Mouse (Mus musculus) adrenal gland, adult 18-20 months (tissue): ENCODE measurements around the gene Tusc2. TPM values are rescaled to one million over a fixed set of nuclear protein-coding genes. Genes with fewer than 3 reads are reported as not detected.
A peak's percentile ranks its signal among the peaks of the same experiment; 100 is the strongest.

Experiments used
- DNase-seq, 2 experiments: peaks; one replicate each; pipeline ENCODE4 v3.0.0; 2021 to 2022; ENCODE audit warnings: low spot score in 2 of 2
- total RNA-seq, 2 experiments: library from RNA; stranded (reverse); gene quantifications; 1 replicate in 1 of 2; 2 replicates in 1 of 2; pipeline ENCODE4 v1.2.3; 2021

Tusc2 gene
- total RNA-seq, 2 experiments from 2014 or later: 53.9 to 54.3 TPM

DNA sequence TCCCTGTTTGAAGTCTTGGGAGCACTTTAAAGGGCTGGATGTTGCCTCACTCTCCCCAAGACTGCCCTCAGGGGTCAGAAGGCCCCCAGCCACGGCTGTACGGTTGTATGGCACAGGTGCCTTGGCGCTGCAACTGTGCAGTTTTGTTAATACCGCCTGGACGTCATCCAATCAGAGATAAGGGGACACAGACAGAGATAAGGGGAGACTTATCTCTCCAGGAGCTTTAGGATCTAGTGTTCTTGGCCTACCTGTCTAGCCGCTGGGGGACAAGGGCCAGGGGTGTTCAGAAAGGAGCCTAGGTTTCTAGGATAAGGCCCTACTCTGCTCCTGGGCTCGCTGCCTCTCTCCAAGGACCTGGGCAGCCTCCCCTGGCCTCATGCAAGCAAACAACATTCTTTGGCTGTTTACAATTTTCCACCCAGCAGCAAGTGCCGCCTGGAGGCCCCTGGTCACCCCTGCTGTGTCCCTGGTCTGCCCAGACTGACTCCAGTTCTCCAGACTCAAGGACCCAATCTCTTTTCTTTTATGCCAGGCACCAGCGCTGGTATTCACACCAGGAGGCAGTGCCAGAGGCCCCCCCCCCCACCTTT lies 44.7 kb downstream of the Tusc2 start:
- no peak for DNase-seq

DNA sequence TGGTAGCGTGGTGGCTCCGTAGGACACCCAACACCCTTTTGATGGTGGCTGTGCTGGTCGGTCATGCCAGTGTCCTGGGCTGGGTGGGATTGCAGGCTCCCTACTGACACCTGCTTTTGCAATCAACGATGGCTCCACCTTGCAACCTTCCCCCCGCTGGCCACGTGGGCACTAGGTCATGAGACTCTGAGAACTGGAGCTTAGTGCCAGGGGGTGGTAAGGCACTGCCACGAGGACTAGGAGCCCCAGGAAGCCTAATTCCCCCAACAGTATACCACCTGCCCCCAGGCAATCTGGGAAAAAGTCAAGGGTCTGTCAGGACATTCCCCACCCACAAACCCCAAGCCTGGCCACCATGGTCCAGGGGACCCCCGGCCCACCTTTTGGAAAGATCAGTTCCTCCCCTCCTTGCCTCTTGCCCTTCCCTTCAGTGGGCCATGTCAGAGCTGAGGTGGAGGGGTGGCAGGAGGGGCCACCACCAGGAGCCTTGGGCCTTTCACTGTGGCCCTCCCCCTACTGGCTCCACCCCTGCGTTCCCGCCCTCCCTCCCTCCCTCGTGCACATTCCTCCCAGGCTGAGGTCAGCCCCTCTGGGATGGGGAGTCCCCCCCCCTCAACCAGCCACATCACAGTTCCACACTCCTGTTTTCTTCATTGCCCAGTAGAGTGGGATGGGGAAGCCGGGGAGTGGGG lies 45.8 kb downstream of the Tusc2 start, which contains the start of gene Sema3b:
TSS of gene Sema3b (minus strand) at position 489 of the 692 bp plus-strand sequence.
- no peak for DNase-seq

DNA sequence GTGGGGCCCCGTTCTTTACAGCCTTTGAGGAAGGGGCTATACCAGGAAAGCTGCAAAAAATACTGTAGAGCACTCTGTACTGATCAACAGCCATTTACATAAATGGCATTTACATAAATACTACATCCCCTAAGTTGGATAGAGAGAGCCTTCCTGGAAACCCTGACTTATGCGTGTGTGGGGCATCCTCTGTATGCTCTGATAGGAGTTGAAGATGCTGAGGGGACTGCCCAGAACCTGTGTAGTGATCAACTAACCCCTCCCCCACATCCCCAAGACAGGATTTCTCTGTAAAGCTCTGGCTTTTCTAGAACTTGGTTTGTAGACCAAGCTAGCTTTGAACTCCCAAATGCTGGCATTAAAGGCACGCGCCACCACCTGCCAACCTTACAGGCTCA lies 46.4 kb downstream of the Tusc2 start:
- DNase-seq: no peak

DNA sequence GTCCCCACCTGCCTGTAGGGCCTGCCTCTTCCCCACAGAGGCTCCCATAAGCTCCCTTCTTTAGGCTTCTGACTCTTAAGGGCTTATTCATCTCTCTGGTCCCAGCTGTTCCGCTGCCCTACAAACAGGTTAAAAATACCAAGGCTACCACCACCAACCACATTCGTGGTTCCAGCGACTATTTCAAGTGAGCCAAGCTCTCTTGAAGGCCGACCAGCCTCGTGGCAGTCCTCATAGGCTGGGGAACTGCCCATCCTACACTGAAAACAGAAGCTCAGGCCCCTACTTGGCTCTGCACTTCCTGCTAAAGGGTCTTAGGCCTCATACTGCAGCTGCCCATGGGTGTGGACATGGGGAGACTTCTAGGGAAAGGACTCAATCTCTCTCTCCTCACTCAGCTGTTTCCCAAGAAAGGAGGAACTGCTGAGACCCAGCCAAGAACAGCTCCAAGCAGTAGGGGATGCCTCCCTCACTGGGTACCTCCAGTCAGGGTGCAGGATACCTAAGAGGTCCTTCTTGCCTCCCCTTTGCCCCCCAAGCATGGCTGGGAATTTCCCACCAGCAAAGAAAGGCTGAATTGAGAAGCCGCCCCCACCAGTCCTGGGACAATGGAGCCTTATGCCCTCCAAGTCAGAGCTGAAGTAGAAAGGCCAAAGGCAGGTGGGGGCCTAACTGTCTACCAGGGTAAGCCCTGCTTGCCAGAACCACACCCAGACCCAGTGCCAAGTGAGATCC lies 48.6 kb downstream of the Tusc2 start:
- DNase-seq: no peak

DNA sequence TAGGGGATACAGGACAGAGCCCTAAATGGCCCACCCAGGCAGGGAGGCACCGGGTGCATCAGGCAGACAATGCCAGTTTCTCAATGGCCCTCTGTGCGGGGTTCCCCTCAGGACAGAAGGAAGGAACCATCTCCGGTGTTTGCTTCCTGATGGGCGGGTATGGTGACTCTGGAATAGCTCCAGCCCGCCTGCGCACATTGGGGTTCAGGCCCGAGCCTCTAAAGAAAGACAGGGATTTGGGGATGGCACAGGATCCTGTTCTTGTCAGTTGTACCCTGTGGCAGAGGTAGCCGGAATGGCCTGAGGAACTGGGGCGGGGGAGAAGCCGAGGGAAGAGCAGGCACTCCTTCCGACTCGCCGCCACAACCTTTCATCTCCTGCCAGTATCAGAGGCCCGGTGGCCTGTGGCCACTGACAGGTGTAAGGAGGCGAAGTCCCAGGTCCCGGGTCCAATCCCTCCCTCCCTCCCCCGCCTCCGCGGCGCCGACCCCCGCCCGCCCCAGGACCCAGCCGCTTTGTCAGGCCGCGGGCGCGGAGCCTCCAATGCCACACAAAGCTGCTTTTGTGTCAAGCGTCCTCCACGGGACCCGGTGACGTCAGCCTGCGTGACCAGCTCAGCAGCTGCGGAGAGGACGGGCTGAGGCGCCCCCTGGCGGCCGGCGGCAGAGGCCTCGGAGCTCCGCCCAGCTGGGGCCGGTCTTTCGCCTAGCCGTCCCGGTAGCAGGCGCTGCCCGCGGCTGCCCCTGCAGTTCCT lies 49.3 kb downstream of the Tusc2 start:
- DNase-seq: peak; percentile 100

DNA sequence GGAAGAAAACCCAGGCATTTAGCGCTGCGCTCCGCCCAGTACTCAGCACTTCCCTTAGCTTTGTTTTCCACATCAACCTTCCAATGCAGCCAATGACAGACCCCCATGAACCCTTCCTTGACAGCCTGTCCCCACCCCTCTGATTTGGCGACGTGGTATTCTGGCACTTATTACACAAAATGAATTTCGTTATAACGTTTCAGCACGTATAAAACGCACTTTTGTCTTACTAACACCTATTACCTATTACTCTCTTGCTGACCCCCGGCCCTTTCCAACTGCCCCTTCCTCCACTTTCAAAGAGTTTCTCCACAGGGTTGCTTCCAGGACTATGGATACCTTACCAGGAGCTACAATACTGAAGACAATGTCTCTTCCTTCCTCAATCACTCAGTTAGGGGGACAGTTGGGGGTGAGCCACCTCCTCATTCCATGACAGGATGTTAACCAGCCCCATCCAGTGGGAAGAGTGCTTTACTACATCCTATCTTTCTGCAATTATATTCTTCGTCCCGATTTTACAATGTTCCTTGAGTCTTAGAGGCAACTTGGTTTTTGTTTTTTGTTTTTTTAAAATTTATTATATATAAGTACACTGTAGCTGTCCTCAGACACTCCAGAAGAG lies 50.0 kb downstream of the Tusc2 start:
- no peak for DNase-seq

DNA sequence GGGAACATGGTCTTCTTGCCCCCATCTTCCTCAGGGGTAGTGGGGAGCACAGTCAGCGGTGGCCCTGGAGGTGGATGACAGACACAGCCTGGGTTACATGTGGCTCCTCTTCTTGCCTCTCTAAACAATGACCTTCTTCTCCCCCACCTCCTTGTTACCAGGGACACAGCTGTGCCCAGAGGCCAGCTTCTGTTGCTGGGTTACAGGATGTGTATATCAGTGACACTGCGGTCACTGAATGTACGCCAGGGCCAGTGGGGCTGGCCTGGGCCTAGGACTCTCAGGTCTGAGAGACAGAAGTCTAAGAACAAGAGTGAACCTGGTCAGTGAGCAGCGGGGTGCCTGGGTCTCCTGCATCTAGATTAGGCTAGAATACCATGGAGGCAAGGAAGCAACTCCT lies 52.0 kb downstream of the Tusc2 start:
- DNase-seq: no peak

Other genes with a start within 250 kb of the Tusc2 start
- gene Hemk1, start 224.9 kb upstream of the Tusc2 start, total RNA-seq: 10 to 100 TPM; 12.9 to 17.4 TPM
- 1 to 10 TPM in 1 of 2 experiments, under 1 TPM in 1; 0.30 to 1.3 TPM for gene 6430571L13Rik, start 222.7 kb upstream of the Tusc2 start, total RNA-seq
- 1 to 10 TPM; 5.8 to 6.9 TPM for gene Cacna2d2, start 163.6 kb upstream of the Tusc2 start, total RNA-seq
- gene Tmem115, start 29.3 kb upstream of the Tusc2 start, total RNA-seq: 10 to 100 TPM; 40.0 to 49.5 TPM
- gene Cyb561d2, start 21.1 kb upstream of the Tusc2 start, total RNA-seq: 10 to 100 TPM; 12.8 to 20.2 TPM
- gene Nprl2, start 21.0 kb upstream of the Tusc2 start, total RNA-seq: 10 to 100 TPM; 25.8 to 30.9 TPM
- 1 to 10 TPM; 1.0 to 1.1 TPM for gene Zmynd10, start 16.0 kb upstream of the Tusc2 start, total RNA-seq
- gene Rassf1, start 11.7 kb upstream of the Tusc2 start, total RNA-seq: 10 to 100 TPM; 16.4 to 24.2 TPM
- gene Hyal2, start 4.7 kb downstream of the Tusc2 start, total RNA-seq: 10 to 100 TPM; 34.1 to 45.3 TPM
- 10 to 100 TPM in 1 of 2 experiments, 1 to 10 TPM in 1; 9.2 to 15.7 TPM for gene Hyal1, start 13.7 kb downstream of the Tusc2 start, total RNA-seq
- 10 to 100 TPM; 13.3 to 16.5 TPM for gene Naa80, start 15.6 kb downstream of the Tusc2 start, total RNA-seq
- gene Hyal3, start 17.6 kb downstream of the Tusc2 start, total RNA-seq: 1 to 10 TPM; 1.4 to 1.7 TPM
- gene Ifrd2, start 24.4 kb downstream of the Tusc2 start, total RNA-seq: 10 to 100 TPM; 38.0 to 41.1 TPM
- gene Sema3b, start 46.0 kb downstream of the Tusc2 start, total RNA-seq: 1 to 10 TPM; 5.1 to 6.3 TPM
- gene Gnai2, start 72.1 kb downstream of the Tusc2 start, total RNA-seq: 100 to 1,000 TPM; 238 to 263 TPM
- under 1 TPM; 0.33 to 0.64 TPM for gene Slc38a3, start 106.3 kb downstream of the Tusc2 start, total RNA-seq
- gene Gnat1, start 116.5 kb downstream of the Tusc2 start, total RNA-seq: under 1 TPM; 0.22 to 0.56 TPM
- 10 to 100 TPM; 30.2 to 34.1 TPM for gene Sema3f, start 147.2 kb downstream of the Tusc2 start, total RNA-seq
- gene Rbm5, start 207.7 kb downstream of the Tusc2 start, total RNA-seq: 100 to 1,000 TPM; 115 to 118 TPM